Mouse (Mus musculus) olfactory bulb, adult 2 months (tissue): ENCODE results near the gene Rgs7.

Experiments used
- CTCF ChIP-seq: fragments of 200-500 bp; IDR thresholded peaks from 2 replicates; pipeline ENCODE4 v1.5.1; 2012; ENCODE audit warnings: low read depth, mild to moderate bottlenecking, low read length, moderate library complexity; ENCODE audit not compliant: insufficient read depth
- POLR2A ChIP-seq: fragments of 200-500 bp; IDR thresholded peaks from 2 replicates; pipeline ENCODE4 v1.6.1; 2012; ENCODE audit warnings: mild to moderate bottlenecking, low read depth, low read length, moderate library complexity; ENCODE audit not compliant: insufficient read depth

GRCm38 (mm10) chr1:175307604-175308003, 184.7 kb downstream of the Rgs7 start:
- TF ChIP-seq CTCF (no peak), POLR2A (no peak)
